Mouse (Mus musculus) left cerebral cortex, adult 2 months (tissue): ENCODE results near the gene Trpv4. TPM values are rescaled to one million over a fixed set of nuclear protein-coding genes. Genes with fewer than 3 reads are reported as not detected.

Experiments used
- DNase-seq, 2 experiments: peaks; one replicate each; pipeline ENCODE4 v3.0.0; 2021 to 2022; ENCODE audit warnings: low spot score in 2 of 2, mixed read lengths in 1 of 2; ENCODE audit errors: extremely low spot score in 1 of 2
- H3K27ac ChIP-seq: fragments of 200-600 bp; 2 replicates; pipeline ENCODE4 v1.8.1; 2022
- H3K4me3 ChIP-seq: fragments of 200-600 bp; 2 replicates; pipeline ENCODE4 v1.8.1; 2022
- CTCF ChIP-seq: fragments of 200-600 bp; IDR thresholded peaks from 2 replicates; pipeline ENCODE4 v1.8.1; 2022; ENCODE audit warnings: antibody characterized with exemption, mild to moderate bottlenecking, moderate library complexity
- intact Hi-C: fragments of 180-260 bp; cut with DNase I; formaldehyde crosslinking; loops from one replicate; pipeline ENCODE4 v1.15.1; 2025
- total RNA-seq, 2 experiments: library from RNA; stranded (reverse); gene quantifications; 2 replicates each; pipeline ENCODE4 v1.2.3; 2021

Gene Trpv4
- total RNA-seq, 2 experiments from 2014 or later = 1.8 to 2.2 TPM

DNA sequence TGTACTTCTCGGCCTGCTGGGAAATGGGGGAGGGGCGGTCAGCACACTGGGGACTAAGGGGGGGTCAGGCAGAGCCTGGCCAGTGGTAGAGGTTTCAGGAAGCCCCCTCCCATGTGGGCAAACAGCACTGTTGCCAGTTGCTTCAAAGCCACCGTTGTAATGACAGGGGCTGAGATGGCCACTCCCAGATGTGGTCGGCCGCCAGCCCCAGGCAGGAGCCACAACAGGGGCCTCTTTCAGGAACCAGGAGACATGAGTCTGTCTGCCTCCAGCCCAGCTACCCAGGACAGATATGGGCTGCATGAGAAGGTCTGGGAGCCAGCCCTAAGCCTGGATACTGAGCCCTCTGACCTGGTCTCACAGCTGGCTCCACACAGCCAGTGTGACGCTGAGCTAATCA is 13.3 kb downstream of the Trpv4 start:
- TF ChIP-seq CTCF = no peak

DNA sequence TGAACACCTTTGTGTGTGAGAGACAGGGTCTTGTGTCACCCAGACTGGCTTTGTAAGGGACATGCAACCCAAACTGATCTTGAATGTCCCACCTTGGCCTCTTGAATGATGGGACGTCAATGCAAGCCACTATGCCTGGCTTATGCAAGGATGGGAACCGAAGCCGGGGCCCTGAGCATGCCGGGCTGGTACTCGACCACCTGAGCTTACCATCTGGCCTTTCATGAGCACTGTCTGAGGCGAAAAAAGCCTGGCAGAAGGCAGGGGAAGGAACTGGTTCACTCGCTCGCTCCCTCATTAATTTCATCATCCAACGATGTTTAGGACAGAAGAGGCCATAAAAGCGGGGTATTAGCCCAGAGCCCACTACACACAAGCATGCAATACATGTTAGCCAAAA is 17.4 kb downstream of the Trpv4 start:
- intact Hi-C loops = no loop called here
- no peak for TF ChIP-seq CTCF
- DNase-seq = no peak
- H3K27ac ChIP-seq = no peak overlapping the region
- no peak overlapping the region for H3K4me3 ChIP-seq

More for the DNA sequence above, 13.3 kb downstream of the Trpv4 start:
- intact Hi-C loops = no loop called here
- Histone ChIP-seq H3K27ac (no peak overlapping the region), H3K4me3 (no peak overlapping the region)
- no peak for DNase-seq

DNA sequence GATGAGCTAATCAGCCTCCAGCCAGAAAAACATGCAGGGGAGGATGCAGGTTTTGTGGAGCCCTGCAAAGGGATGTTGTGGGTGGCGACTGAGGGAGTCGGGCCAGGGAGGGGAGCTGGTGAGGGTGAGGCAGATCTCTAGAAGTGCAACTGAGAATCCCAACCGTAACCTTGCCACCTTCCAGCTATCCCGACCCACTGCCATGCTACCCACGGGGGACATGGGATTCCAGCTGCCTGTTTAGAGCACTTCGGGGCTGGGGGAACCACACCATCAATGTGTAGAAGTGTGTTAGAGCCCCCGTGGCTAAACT is 18.6 kb downstream of the Trpv4 start:
- no peak overlapping the region for H3K4me3 ChIP-seq
- no peak for DNase-seq
- intact Hi-C loops = loop anchor here (1.0 to 5.0 kb wide), 2 partner anchors 28 to 58 kb away; no protein-coding TSS in a partner anchor
- no peak for TF ChIP-seq CTCF
- H3K27ac ChIP-seq = no peak overlapping the region

DNA sequence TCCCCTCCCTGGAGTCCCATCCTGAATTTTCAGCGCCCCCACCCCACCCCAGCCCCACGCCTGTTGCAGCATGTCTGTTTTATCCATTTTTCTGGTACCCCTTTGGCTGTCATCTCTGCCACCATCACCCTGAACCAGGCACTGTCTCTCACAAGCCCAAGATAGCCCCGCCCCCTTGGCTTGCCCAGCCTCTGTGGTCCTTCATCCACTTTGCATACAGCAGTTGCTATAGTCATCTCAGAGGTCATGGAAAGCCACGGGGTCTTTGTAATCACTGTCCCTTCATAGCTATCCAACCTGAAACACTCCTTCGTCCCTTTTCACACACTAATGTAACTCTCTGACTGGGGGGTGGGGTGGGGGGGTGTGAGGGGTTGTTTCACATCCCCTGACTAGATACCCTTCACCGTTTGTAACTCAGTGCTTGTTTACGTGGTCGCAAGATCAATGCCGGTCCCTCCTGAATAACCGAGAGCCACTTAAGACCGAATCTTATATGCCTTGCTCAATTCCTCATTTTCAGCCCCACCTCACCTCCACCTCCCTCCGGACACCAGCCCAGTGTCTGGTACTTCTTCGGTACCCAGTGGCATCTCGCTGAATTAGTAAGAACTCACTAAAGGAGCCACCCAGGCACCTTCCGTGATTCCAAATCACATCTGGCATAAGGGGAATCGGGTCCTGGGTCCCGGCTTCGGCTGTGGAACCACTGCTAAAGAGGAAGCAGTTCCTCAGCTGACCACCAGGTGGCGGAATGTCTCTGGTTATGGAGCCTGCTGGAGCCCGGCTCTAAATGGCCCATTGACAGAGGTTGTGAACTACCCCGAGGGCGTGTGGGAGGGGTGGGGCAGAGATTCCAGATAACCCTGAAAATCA is 19.2 kb downstream of the Trpv4 start:
- no peak overlapping the region for H3K4me3 ChIP-seq
- TF ChIP-seq CTCF = peak; percentile 99
- intact Hi-C loops = loop anchor here (1.0 to 5.0 kb wide), 2 partner anchors 28 to 58 kb away; no protein-coding TSS in a partner anchor

DNA sequence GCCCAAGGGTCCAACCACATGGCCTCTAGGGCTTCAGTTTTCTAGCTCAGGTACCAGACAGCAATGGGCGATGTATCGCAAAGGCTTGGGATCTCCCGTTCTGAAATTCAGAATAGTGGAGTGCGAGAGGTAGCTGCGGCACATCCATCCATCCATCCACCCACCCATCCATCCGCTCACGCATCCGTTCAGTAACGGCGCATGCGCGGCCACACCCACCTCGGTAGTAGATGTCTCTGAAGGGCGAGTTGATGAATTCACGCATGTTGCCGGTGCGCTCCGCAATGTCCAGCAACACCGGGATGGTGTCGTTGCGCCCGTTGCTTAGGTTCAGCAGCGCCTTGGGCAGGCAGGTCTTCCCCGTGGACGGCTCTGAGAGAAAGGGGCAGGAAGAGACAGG is 22.1 kb downstream of the Trpv4 start:
- intact Hi-C loops = loop anchor here (5.0 kb wide), 1 partner anchor 61 kb away; no protein-coding TSS in a partner anchor
- Histone ChIP-seq H3K4me3 (no peak overlapping the region), H3K27ac (no peak overlapping the region)
- DNase-seq = no peak
- TF ChIP-seq CTCF = no peak

More for the DNA sequence above, 19.2 kb downstream of the Trpv4 start:
- no peak overlapping the region for H3K27ac ChIP-seq
- DNase-seq = peak; percentile 76 to 85

DNA sequence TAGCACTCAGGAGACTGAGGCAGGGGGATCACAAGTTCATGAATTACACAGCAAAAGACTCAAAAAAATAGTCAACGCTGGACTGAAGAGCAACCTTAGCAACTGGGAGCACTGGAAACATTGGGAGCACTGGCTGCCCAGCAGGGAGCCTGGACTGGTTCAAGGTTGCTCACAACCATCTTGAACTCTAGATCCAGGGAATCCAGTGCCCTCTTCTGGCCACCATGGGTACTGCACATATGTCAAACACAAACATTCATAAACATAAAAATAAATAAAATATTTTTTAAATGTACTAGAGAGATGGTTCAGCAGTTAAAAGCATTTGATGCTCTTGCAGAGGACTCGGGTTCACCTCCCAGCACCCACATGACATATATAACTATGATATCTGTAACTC is 26.9 kb downstream of the Trpv4 start:
- Histone ChIP-seq H3K4me3 (no peak overlapping the region), H3K27ac (no peak overlapping the region)
- intact Hi-C loops = no loop called here
- DNase-seq = no peak
- TF ChIP-seq CTCF = peak; percentile 62

DNA sequence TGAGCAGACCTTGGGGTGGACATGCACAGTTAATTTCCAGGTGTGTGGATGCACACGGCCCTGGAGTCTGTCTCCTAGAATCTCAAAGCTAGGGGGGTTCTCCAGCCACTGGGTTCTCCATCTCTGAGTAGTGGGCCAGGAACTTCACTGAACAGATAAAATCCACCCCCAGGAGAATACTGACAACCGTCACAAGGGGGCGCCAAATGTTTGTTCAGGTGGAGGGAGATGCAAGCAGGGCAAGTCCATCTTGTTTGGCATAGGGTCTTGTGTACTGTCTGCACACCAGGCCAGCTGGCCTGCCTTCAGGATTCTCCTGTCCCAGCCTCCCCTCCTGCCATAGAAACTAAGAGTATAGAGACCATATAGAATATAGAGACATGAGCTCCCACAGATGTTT is 32.6 kb downstream of the Trpv4 start:
- peak; percentile 75 for TF ChIP-seq CTCF
- peak; percentile 45 to 64 for DNase-seq
- intact Hi-C loops = loop anchor here (5.0 kb wide), 1 partner anchor 37 kb away; no protein-coding TSS in a partner anchor
- Histone ChIP-seq H3K27ac (no peak overlapping the region), H3K4me3 (no peak overlapping the region)

DNA sequence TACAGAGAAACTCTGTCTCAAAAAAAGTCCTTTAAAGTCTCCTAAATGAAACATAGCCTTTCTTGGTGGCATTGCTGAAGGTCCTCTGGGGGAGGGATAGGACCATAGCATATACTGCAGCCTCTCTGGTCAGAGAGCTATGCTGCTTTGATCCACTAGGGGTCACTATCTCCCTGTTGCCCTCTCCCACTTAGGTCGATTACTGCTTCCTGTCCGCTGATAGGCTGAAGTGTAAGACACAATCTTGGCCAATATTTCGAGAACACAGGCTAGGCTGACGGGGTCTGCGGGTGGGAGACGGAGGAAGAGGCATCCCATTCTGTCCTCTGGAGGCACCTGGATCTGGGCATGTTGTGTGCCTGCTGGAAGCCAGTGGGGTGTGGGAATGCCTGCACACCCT is 37.9 kb downstream of the Trpv4 start:
- no peak for DNase-seq
- H3K27ac ChIP-seq = no peak overlapping the region
- TF ChIP-seq CTCF = peak; percentile 53
- no peak overlapping the region for H3K4me3 ChIP-seq
- intact Hi-C loops = no loop called here

DNA sequence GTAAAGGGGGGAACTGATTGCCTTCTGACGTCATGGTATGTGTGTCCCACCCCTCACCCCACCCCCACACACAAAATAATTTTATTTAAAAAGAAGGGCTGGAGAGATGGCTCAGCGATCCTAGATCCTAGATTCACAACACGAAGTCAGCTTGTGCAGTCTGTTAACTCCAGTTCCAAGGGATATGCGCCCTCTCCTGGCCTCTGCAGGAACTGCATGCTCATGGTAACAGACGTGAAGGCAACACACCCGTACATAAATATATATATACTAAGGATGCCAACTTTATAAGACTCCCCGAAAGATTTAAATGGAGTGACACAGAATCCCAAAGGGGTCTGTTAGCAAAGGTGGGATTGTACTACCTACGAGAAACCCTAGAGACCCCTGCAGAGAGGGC is 39.4 kb downstream of the Trpv4 start:
- intact Hi-C loops = loop anchor here (2.0 kb wide), 1 partner anchor 158 kb away; no protein-coding TSS in a partner anchor
- TF ChIP-seq CTCF = peak; percentile 77
- Histone ChIP-seq H3K4me3 (no peak overlapping the region), H3K27ac (no peak overlapping the region)
- DNase-seq = peak; percentile 59 to 60

DNA sequence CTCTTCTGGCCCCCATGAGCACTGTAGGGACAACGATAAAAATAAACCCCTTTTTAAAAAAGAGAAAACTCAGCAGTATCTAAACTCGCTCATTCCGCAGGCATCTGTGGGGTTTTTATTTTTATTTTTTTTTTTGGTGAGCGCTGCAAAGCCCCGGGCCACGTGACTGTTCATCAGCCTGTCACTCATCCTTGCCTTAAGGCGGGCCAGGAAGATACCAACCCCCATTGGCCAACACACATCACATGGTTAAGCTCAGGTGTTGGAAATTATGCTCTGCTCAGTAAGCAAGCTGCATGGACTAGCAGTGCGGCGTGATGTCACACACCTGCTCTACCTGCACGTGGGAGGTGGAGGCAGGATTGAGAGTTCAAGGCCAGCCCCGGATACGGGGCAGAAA is 40.4 kb downstream of the Trpv4 start:
- Histone ChIP-seq H3K4me3 (no peak overlapping the region), H3K27ac (no peak overlapping the region)
- intact Hi-C loops = loop anchor here (2.0 kb wide), 1 partner anchor 157 kb away; no protein-coding TSS in a partner anchor
- DNase-seq = no peak
- TF ChIP-seq CTCF = no peak

DNA sequence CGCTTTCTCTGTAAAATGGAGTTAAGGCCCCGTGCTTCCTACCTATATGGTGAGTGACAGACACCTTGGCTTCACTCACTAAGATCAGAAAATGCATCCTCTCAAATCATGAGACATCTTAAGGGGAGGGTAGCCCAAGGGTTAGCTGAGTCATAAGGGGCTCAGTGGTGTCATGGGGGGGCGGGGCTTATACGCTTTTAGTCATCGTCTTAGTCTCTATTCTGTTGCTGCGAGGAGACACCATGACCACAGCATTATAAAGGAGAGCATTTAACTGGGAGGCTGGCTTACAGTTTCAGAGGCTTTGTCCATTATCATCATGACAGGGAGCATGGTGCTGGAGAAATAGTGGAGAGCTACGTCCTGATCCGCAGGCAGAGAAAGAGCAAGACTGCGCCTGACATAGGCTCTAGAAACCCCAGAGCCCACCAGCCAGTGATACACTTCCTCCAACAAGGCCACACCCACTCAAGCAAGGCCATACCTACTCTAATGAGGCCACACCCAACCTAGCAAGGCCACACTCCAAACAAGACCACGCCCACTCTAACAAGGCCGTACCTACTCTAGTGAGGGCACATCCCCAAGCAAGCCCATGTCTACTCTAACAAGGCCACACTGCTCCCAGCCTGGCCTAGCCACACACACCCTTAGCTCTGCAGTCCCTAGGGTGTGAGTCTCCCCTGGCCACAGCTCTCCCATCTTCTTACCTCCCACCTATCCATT is 41.7 kb downstream of the Trpv4 start:
- no peak for TF ChIP-seq CTCF
- no peak overlapping the region for H3K27ac ChIP-seq
- intact Hi-C loops = no loop called here

DNA sequence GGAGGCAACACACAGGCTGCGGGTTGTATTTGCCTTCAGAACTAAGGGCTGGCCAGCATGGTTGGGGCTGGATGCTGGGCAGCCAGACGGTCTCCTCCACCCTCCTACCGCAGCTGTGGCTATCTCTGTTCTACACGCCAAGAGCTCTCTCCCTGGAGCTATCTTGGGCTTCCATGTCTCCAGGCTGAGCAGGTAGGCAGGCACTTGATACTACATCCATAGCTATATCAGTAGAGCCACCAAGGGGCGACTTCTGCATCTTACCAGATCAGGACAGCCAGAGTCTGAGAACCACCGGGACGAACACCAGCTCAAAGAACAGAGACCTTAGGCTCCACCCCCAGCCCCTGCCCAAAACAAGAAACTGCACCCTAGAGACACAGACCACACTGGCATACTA is 43.4 kb downstream of the Trpv4 start:
- intact Hi-C loops = no loop called here
- no peak for TF ChIP-seq CTCF
- no peak overlapping the region for H3K4me3 ChIP-seq
- no peak overlapping the region for H3K27ac ChIP-seq
- no peak for DNase-seq

More for the DNA sequence above, 41.7 kb downstream of the Trpv4 start:
- DNase-seq = no peak
- no peak overlapping the region for H3K4me3 ChIP-seq
